Mouse (Mus musculus): Measurements from ENCODE around the gene March9. TPM values are rescaled to one million over a fixed set of nuclear protein-coding genes. Genes with fewer than 3 reads are reported as not detected.
A peak's percentile ranks its signal among the peaks of the same experiment; 100 is the strongest.
"Not testable (repeated sequence)": the region's sequence is repeated elsewhere in the genome, so short reads cannot be mapped to it uniquely, and the experiment has no call there.

The March9 gene
- polyA plus RNA-seq, 1 experiment from 2014 or later = 1.3 TPM

DNA sequence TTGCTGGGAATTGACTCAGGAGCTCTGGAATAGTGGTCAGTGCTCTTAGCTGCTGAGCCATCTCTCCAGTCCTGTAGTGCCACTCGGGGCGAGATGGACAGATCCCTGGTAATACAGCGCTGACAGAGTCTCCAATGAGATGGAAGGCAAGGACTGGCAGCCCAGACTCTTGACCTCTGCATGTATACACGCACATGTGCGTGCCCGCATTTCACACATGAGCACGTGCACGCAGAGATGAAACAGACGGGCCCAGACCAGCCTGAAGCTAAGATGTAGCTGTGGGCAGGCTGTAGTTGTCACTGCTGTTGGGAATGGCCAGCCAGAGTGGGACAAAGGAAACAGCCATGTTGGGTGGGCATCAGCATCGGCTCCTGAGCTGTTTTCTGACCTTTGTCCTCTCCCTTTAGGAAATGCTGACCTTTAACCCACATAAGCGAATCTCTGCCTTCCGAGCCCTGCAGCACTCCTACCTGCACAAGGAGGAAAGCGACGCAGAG lies 6.6 kb upstream of the March9 start:
- peak overlapping the region; percentile 29; the same call in 1 of the 2 replicates for H3K4me3 ChIP-seq
- peaks cover 4% of the 10 kb centered on the region; the same call in 1 of the 2 replicates for H3K27me3 ChIP-seq (ENCODE audit: low read depth, poor library complexity, severe bottlenecking)
- H3K9me3 ChIP-seq (replicated peaks) = no peaks in the 10 kb centered on the region
- peaks cover 49% of the 10 kb centered on the region for H3K36me3 ChIP-seq
- no peak overlapping the region for H3K27ac ChIP-seq (replicated peaks)
- H3K4me1 ChIP-seq = peaks cover 61% of the 10 kb centered on the region
- WGBS = 89% methylated on average over 14 of the region's 14 CpGs
- no peak for DNase-seq (ENCODE audit: low spot score)

DNA sequence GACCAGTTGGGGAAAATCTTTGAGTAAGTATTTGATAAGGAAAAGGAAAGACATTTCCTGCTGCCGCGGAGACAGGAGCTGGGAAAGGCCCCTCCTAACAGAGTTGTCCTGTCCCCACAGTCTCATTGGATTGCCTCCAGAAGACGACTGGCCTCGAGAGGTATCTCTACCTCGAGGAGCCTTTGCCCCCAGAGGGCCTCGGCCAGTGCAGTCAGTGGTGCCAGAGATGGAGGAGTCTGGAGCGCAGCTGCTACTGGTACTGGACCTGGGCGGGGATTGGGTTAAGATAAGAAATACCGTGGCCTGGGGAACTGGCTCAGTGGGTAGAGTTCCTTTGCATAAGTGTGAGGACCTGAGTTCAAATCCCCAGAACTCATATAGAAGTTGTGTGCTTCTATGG lies 6.0 kb upstream of the March9 start:
- no peak overlapping the region for H3K27ac ChIP-seq (replicated peaks)
- H3K27me3 ChIP-seq (ENCODE audit: low read depth, poor library complexity, severe bottlenecking) = peaks cover 10% of the 10 kb centered on the region
- no peak for DNase-seq (ENCODE audit: low spot score)
- H3K9me3 ChIP-seq (replicated peaks) = no peaks in the 10 kb centered on the region
- peaks cover 49% of the 10 kb centered on the region for H3K36me3 ChIP-seq
- H3K4me3 ChIP-seq = peak overlapping the region; percentile 30
- 89% methylated on average over 9 of the region's 9 CpGs for WGBS
- H3K4me1 ChIP-seq = peaks cover 61% of the 10 kb centered on the region

GRCm38 (mm10) chr10:127063913-127064870 lies 4.2 kb upstream of the March9 start:
- Histone ChIP-seq H3K27ac (replicated peaks) (peak overlapping the region; percentile 99), H3K36me3 (peaks cover 49% of the 10 kb centered on the region), H3K27me3 (ENCODE audit: low read depth, poor library complexity, severe bottlenecking) (peaks cover 20% of the 10 kb centered on the region), H3K4me1 (peaks cover 71% of the 10 kb centered on the region), H3K9me3 (replicated peaks) (no peaks in the 10 kb centered on the region), H3K4me3 (peak overlapping the region; percentile 86)
- peak; percentile 57 for DNase-seq (ENCODE audit: low spot score)
- 17% methylated on average over 37 of the region's 37 CpGs for WGBS

- DNase-seq (ENCODE audit: low spot score) = peak; percentile 100
- Histone ChIP-seq H3K27me3 (ENCODE audit: low read depth, poor library complexity, severe bottlenecking) (peaks cover 29% of the 10 kb centered on the region), H3K4me1 (peaks cover 71% of the 10 kb centered on the region), H3K4me3 (peak within 1 kb of the TSS; percentile 86), H3K27ac (replicated peaks) (peak within 1 kb of the TSS; percentile 99), H3K36me3 (peaks cover 42% of the 10 kb centered on the region), H3K9me3 (replicated peaks) (no peaks in the 10 kb centered on the region)
- under 1% methylated on average over 46 of the region's 46 CpGs for WGBS
Observed at GRCm38 (mm10) chr10:127063239-127063872, 3.4 kb upstream of the March9 start, which contains the start of gene Cdk4. Gene Cdk4, plus strand, starts transcription at chr10:127063534.

- H3K27me3 ChIP-seq (ENCODE audit: low read depth, poor library complexity, severe bottlenecking) = peaks cover 31% of the 10 kb centered on the region
Observed at GRCm38 (mm10) chr10:127062503-127062902, 2.5 kb upstream of the March9 start.

DNA sequence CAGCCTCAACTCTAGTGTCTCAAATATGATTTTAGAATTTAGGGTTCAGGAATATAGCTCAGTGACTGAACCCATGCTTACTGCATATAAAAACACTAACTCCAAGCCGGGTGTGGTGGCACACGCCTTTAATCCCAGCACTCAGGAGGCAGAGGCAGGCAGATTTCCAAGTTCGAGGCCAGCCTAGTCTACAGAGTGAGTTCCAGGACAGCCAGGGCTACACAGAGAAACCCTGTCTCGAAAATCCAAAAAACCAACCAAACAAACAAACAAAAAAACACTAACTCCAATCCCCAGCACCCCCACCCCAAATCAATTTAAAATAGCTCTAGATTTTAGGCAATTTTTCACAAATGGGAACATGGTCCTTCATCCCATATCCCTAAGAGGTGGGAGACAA lies 2.1 kb upstream of the March9 start:
- DNase-seq (ENCODE audit: low spot score); H3K9me3 ChIP-seq (replicated peaks); H3K4me3 ChIP-seq; H3K27ac ChIP-seq (replicated peaks): not testable (repeated sequence)
- peaks cover 37% of the 10 kb centered on the region for H3K36me3 ChIP-seq
- WGBS = 90% methylated on average over 4 of the region's 4 CpGs
- H3K27me3 ChIP-seq (ENCODE audit: low read depth, poor library complexity, severe bottlenecking) = peaks cover 35% of the 10 kb centered on the region
- peaks cover 75% of the 10 kb centered on the region for H3K4me1 ChIP-seq

More at GRCm38 (mm10) chr10:127062503-127062902, 2.5 kb upstream of the March9 start:
- peaks cover 37% of the 10 kb centered on the region for H3K36me3 ChIP-seq
- H3K9me3 ChIP-seq (replicated peaks) = no peaks in the 10 kb centered on the region
- H3K4me3 ChIP-seq = peak overlapping the region; percentile 86; the same call in 1 of the 2 replicates
- WGBS = 83% methylated on average over 5 of the region's 5 CpGs
- H3K27ac ChIP-seq (replicated peaks) = peak overlapping the region; percentile 99; the same call in 1 of the 2 replicates
- DNase-seq (ENCODE audit: low spot score) = no peak
- peaks cover 73% of the 10 kb centered on the region for H3K4me1 ChIP-seq

- H3K27me3 ChIP-seq (ENCODE audit: low read depth, poor library complexity, severe bottlenecking) = peaks cover 36% of the 10 kb centered on the region
- peaks cover 71% of the 10 kb centered on the region for H3K4me1 ChIP-seq
- no peak overlapping the region for H3K27ac ChIP-seq (replicated peaks)
- no peak for DNase-seq (ENCODE audit: low spot score)
- no peak overlapping the region for H3K4me3 ChIP-seq
- H3K36me3 ChIP-seq = peaks cover 37% of the 10 kb centered on the region
- WGBS = 80% methylated on average over 2 of the region's 2 CpGs
- H3K9me3 ChIP-seq (replicated peaks) = no peaks in the 10 kb centered on the region
Observed at GRCm38 (mm10) chr10:127061513-127061912, 1.5 kb upstream of the March9 start.

DNA sequence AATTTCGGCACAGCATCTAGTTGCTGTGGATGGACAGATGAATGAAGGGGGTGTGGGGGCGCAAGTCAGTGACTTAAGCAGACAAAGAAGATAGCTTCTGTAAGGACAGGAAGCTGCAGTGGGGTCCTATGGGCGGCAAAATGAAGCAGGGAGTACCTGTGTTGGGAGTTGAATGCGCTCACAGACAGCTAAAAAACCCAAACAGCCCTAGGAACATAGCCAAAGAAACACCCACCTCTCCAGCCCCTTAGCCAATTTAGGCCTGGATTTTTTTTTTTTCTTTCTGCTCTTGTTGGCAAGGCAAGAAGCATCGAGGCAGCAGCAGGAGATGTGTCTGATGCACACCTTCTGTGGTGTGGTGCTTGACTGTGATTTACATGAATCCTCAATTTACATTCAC lies 1.1 kb upstream of the March9 start:
- DNase-seq (ENCODE audit: low spot score) = no peak
- peak overlapping the region; percentile 97; the same call in 1 of the 2 replicates for H3K27ac ChIP-seq (replicated peaks)
- peaks cover 37% of the 10 kb centered on the region for H3K36me3 ChIP-seq
- peaks cover 68% of the 10 kb centered on the region for H3K4me1 ChIP-seq
- WGBS = 30% methylated on average over 5 of the region's 5 CpGs
- no peaks in the 10 kb centered on the region for H3K9me3 ChIP-seq (replicated peaks)
- peaks cover 36% of the 10 kb centered on the region for H3K27me3 ChIP-seq (ENCODE audit: low read depth, poor library complexity, severe bottlenecking)
- H3K4me3 ChIP-seq = peak overlapping the region; percentile 99

- peaks cover 36% of the 10 kb centered on the region for H3K27me3 ChIP-seq (ENCODE audit: low read depth, poor library complexity, severe bottlenecking)
- H3K9me3 ChIP-seq (replicated peaks) = no peaks in the 10 kb centered on the region
- peaks cover 56% of the 10 kb centered on the region for H3K4me1 ChIP-seq
- under 1% methylated on average over 87 of the region's 92 CpGs for WGBS
- peak overlapping the region; percentile 99 for H3K4me3 ChIP-seq
- peaks cover 37% of the 10 kb centered on the region for H3K36me3 ChIP-seq
- peak overlapping the region; percentile 97 for H3K27ac ChIP-seq (replicated peaks)
- DNase-seq (ENCODE audit: low spot score) = peak; percentile 69
Observed at GRCm38 (mm10) chr10:127059174-127059967, 613 bp downstream of the March9 start.

GRCm38 (mm10) chr10:127058708-127059107 lies 1.3 kb downstream of the March9 start:
- 8% methylated on average over 8 of the region's 8 CpGs for WGBS
- no peak for DNase-seq (ENCODE audit: low spot score)
- H3K36me3 ChIP-seq = peaks cover 42% of the 10 kb centered on the region
- no peaks in the 10 kb centered on the region for H3K9me3 ChIP-seq (replicated peaks)
- peak overlapping the region; percentile 97 for H3K27ac ChIP-seq (replicated peaks)
- peak overlapping the region; percentile 99 for H3K4me3 ChIP-seq
- H3K4me1 ChIP-seq = peaks cover 55% of the 10 kb centered on the region
- H3K27me3 ChIP-seq (ENCODE audit: low read depth, poor library complexity, severe bottlenecking) = peaks cover 36% of the 10 kb centered on the region

- DNase-seq (ENCODE audit: low spot score) = peak; percentile 89
- Histone ChIP-seq H3K9me3 (replicated peaks) (no peaks in the 10 kb centered on the region), H3K4me3 (peak overlapping the region; percentile 99), H3K27me3 (ENCODE audit: low read depth, poor library complexity, severe bottlenecking) (peaks cover 36% of the 10 kb centered on the region), H3K36me3 (peaks cover 45% of the 10 kb centered on the region), H3K27ac (replicated peaks) (peak overlapping the region; percentile 97; the same call in 1 of the 2 replicates), H3K4me1 (peaks cover 55% of the 10 kb centered on the region)
- under 1% methylated on average over 9 of the region's 9 CpGs for WGBS
Observed at GRCm38 (mm10) chr10:127058161-127058560, 1.8 kb downstream of the March9 start.

GRCm38 (mm10) chr10:127056490-127056889 lies 3.5 kb downstream of the March9 start:
- Histone ChIP-seq H3K36me3 (peaks cover 45% of the 10 kb centered on the region), H3K27ac (replicated peaks) (no peak overlapping the region), H3K27me3 (ENCODE audit: low read depth, poor library complexity, severe bottlenecking) (peaks cover 43% of the 10 kb centered on the region), H3K4me3 (no peak overlapping the region), H3K4me1 (peaks cover 46% of the 10 kb centered on the region), H3K9me3 (replicated peaks) (no peaks in the 10 kb centered on the region)
- DNase-seq (ENCODE audit: low spot score) = no peak
- 90% methylated on average over 20 of the region's 20 CpGs for WGBS
